Mouse (Mus musculus): Measurements from ENCODE around the gene Lsm10.

GRCm38 (mm10) chr4:126111153-126111549, 14.7 kb downstream of the Lsm10 start:
- no peak for TF ChIP-seq CTCF (IDR thresholded peaks at IDR 0.05; ENCODE audit: low read depth)
- no peak for TF ChIP-seq EP300 (IDR thresholded peaks at IDR 0.05; ENCODE audit: low read depth)

Data from liver, postnatal 0 days (tissue).